Mouse (Mus musculus) liver, adult 10 weeks (tissue): Measurements from ENCODE around the gene Gm28269. TPM values are rescaled to one million over a fixed set of nuclear protein-coding genes. Genes with fewer than 3 reads are reported as not detected.

Experiments used
- polyA plus RNA-seq: library from polyadenylated mRNA; stranded (reverse); fragments of 350-450 nt; fragmentation: Illumina TruSeq; extraction: RNeasy Lipid Tissue Mini Kit (QIAGEN cat#74804); gene quantifications from one replicate; pipeline ENCODE4 v1.2.3, GENCODE M21; 2014; ENCODE audit warnings: low read depth, low replicate concordance

The Gm28269 gene
- polyA plus RNA-seq: not detected

GRCm38 (mm10) chrX:21744997-21745396, at the start of gene Gm28269:
Gene Gm28269, minus strand, starts transcription at chrX:21745097.

DNA sequence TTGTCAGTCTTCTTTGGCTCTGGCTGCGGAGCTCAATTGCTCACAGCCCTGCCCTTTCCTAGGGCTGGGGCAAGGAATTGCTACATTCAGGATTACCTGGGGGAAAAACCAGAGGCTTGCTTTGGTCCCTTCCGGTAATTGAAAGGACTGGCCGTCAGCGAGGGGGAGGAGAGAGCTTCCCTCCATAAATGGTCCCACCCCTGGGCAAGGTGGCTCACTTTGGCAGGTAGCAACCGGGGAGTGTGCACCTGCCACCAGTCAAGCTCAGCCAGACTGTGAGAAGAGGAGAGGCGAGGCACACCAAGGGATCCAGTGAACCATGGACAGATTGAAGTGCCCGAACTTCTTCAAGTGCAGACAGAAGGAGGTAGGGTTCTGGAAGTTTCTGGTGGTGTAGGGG, 30.1 kb downstream of the Gm28269 start, which contains the start of gene Slc6a14:
Slc6a14 (plus strand) TSS at position 68 of the 400 bp plus-strand sequence.

Other genes with a start within 250 kb of the Gm28269 start
- not detected for gene Slc6a14, start 30.2 kb downstream of the Gm28269 start, polyA plus RNA-seq